Mouse (Mus musculus) gastrocnemius, adult 2 months (tissue): ENCODE measurements at regions not wholly inside any gene's neighbourhood (a gene's known extent, or its start where the extent isn't known, plus 50 kb on each side); places are given as distances from the start of the nearest gene placed in this dataset.

Source experiments
- DNase-seq: peaks from one replicate; pipeline ENCODE4 v3.0.0; 2022
- H3K27ac ChIP-seq: fragments of 200-600 bp; 2 replicates; pipeline ENCODE4 v1.8.1; 2022; ENCODE audit warnings: mild to moderate bottlenecking
- H3K4me3 ChIP-seq: fragments of 200-600 bp; 2 replicates; pipeline ENCODE4 v1.8.1; 2022; ENCODE audit warnings: mild to moderate bottlenecking, moderate library complexity
- CTCF ChIP-seq: fragments of 200-600 bp; IDR thresholded peaks from 2 replicates; pipeline ENCODE4 v1.8.1; 2022; ENCODE audit warnings: antibody characterized with exemption, mild to moderate bottlenecking, moderate library complexity
- intact Hi-C: fragments of 180-260 bp; cut with DNase I; formaldehyde crosslinking; loops from one replicate; pipeline ENCODE4 v1.15.1; 2025

DNA sequence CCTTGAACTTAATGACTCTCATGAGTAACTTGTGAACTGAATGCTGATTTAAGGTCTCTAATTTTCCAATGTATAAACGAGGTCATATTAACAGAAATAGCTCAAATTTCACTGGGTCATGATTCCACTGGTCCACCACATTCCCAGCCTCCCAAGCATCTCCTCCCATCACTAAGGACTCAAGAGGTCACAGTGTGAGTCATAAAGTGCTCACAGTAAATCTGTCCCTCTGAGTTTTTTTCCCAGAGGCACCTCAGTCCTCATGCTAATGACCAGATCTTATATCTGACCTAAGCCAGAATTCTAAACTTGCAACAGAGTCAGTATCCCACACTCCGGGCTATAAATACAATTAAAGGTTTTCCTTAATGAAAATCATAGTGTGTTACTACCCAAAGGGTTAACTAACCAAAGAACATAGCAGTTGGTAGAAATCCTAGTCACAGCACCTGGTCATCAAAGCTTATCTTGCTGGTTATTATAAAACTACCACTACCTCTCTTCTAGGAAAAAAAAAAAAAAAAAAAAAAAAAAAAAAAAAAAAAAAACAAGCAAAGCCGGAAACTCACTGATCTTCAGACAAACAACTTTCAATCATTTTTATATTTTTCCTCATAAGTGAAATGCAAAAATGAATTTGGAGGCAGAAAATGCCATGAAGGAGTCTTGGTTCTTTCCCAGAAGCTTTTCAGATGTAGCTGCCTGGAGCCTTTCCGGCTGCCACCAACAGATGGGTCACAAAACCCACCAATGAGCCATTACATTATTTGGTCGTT, 554.3 kb downstream of the Rps29 start:
- no peak for DNase-seq
- Histone ChIP-seq H3K27ac (no peak overlapping the region), H3K4me3 (no peak overlapping the region)
- TF ChIP-seq CTCF: no peak
- intact Hi-C loops: no loop called here

DNA sequence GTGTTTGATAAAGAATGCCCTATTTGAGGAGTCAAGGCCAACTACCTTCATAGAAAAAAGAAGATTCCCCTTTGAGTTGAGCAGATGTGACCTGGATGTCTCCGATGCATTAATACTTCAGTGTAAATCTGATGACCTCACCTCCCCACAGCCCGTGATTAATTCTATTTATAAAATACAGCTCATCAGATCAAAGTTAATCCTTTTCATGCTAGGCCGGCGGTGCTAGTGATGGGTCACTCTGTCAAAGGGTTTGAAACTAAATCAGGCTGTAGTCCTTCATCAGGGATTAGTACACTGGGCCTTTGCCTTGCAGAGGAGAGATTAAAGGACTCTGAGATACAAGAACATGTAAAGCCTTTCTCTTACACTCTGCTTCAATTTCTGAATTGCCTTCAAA, 556.3 kb downstream of the Rps29 start:
- Histone ChIP-seq H3K27ac (no peak overlapping the region), H3K4me3 (no peak overlapping the region)
- no peak for TF ChIP-seq CTCF
- intact Hi-C loops: no loop called here
- no peak for DNase-seq

DNA sequence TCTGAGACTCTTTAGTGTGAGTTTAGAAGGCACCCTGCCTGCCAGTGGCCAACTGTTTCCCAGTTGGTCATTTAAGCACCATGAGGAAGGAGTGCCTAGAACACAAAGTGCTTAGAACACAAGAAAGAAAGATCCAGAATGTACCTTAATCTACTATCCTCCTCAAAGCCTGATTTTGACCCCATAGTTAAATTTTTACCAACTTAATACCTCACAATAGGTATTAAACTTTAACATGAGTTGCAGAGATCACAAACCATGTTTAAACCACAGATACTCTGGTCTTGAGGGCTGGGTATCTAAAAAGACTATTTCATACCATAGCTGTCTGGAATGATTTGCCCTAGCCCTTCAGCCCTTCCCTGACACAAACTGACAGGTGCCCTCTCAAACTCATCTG, 557.6 kb downstream of the Rps29 start:
- Histone ChIP-seq H3K4me3 (no peak overlapping the region), H3K27ac (no peak overlapping the region)
- DNase-seq: no peak
- TF ChIP-seq CTCF: no peak
- intact Hi-C loops: no loop called here

DNA sequence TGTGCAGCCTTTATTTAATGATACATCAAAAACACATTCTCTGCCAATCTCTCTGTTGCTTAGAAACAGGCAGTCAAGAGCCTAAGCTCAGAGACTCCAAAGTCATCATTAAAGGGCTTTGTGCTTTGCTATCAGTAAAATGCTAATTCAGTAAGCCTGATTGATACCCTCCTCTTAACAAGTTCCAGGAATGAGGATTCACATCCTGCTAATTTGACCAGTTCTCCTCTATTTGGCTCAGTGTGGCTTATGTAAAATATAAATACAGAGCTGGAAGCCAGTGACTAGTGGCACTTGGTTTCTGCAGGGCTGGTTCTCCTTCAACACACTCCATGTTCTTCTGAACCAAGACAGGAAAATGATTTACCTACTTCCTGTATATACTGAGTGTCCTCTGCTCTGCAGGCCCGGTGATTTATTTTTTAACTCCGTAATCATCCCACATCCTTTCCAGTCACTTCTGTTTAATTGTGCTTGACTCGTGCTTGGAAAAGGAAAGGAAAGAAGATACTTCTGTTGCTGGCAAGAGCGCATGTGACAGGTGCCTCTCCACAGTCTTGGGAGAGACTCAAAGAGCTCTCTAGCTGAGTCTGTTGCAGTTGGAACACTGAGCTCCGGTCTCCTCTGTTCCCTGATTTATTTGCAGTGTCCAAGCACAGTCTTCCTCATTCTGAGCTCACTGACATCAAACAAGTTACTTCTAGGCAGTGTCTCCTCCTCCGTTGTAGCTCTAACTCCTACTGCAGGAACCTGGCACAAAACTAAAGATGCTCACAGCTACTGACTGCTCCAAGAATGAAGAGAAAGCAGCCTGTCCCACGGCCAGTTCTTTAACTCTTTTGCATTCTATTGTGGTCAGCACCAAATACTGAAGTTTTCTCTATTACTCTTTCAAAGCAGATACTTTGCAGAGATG, 559.0 kb downstream of the Rps29 start:
- no peak for DNase-seq
- Histone ChIP-seq H3K27ac (no peak overlapping the region), H3K4me3 (no peak overlapping the region)
- no peak for TF ChIP-seq CTCF
- intact Hi-C loops: no loop called here

DNA sequence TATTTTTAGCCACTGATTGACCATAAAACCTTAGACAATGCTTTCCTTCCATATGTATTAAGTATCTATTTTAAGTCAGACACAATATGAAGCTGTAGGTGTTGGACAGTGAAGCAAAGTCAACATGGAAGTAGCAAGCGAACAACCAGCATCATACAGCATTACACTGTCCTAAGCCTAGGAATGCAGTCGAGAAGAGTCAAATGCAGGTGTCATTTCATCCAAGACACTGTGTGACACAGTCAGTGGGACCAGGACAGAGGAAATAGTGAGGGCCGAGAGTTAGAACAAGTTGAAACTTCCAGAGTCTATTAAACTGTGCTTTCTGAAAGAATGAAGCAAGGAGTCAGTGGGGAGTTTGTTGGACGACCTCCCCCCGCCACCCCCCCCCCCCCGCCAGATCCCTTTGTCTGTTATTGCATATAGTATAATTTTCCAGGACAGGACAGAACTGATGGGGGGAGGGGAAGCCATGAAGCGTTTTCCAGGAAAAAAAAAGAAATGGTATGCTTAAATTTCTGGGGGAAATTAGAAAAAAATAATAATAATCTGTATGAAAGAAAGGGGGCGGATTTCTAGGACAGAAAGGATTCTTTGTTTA, 559.9 kb downstream of the Rps29 start:
- no peak for TF ChIP-seq CTCF
- no peak for DNase-seq
- H3K27ac ChIP-seq: no peak overlapping the region
- no peak overlapping the region for H3K4me3 ChIP-seq
- intact Hi-C loops: no loop called here

DNA sequence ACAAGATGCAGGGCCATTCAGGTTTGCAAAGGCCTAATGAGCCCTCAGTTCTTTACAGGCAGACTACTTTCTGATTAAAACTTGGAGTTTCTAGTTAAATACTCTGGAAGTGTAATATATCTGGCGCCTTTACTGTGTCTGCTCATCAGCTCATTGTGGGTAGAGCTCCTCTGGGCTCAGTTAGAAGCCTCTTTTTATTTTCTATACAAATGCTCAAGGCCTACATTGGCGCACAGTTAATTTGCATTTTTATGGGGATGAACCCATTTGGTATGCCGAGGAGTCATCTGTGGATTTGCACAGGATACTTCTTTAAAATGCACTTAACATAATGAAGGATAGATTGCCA, 573.5 kb downstream of the Rps29 start:
- intact Hi-C loops: no loop called here
- Histone ChIP-seq H3K27ac (no peak overlapping the region), H3K4me3 (no peak overlapping the region)
- no peak for TF ChIP-seq CTCF
- DNase-seq: no peak

DNA sequence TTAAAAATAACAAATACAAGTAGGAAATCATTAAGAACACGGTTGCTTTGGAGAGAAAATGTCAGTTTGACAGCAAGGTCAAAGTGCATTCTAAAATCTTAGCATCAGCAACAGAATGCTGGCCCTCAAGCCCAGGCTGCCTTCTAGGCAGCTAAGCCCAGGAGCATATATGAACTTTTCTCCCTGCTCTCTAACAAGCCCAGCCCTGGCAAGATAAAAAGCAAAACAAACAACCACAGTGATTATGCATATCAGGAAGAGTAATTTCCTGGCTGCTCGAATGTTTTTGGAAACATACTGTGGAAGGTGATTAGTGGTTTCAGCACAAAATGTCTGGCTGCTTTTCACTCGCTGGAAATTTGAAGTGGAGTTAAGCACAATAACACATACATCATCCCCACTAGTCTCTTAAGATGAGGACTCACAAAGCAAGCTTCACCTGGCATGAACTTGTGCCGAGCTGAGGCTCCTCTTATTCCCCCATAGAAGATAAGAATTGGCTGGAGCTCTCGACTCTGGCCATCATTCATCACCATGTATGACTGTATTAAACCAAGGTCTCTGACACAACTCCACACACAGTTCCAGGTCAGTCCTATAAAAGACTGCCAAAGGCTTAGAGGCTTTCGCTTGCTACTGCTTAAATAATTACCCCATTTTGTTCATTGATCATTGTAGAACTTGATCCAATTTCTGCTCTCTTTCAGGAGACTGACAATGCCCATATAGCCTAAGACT, 574.0 kb downstream of the Rps29 start:
- no peak for DNase-seq
- Histone ChIP-seq H3K4me3 (no peak overlapping the region), H3K27ac (no peak overlapping the region)
- intact Hi-C loops: no loop called here
- no peak for TF ChIP-seq CTCF

DNA sequence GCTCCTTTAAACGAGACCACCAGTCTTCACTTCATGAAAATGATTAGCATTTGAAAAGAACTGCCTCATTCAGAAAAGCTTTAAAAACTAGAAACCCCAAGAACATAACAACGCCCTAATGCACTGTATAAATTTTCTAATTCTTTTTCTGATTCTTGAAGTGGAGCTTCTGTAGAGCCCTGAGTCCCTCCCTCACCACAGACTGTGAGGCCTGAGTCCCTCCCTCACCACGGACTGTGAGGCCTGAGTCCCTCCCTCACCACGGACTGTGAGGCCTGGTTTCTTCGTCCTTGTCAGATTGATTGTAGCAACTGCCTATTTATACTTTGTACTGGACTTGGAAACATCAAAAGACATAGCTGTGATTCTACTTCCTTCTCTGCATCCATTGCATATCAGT, 579.1 kb downstream of the Rps29 start:
- no peak overlapping the region for H3K4me3 ChIP-seq
- TF ChIP-seq CTCF: no peak
- no peak for DNase-seq
- intact Hi-C loops: no loop called here
- H3K27ac ChIP-seq: no peak overlapping the region

DNA sequence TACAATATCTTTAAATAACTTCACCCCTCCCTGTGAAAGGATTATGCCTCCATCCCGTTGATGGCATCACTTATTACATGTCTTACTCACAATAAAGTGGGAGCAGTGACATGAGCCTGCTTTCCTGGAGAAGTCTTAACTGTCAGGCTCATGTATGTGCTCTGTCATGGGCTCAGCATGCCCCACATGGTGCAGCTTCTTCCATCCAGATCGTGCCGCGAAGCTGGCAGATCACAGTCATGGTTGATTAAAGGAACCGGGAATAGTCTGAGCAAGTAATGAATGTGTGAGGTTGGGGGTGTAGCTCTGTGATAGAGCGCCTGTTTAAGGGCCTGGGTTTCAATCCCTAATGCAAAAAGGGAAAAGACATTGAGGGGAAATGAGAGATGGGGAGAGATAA, 581.5 kb downstream of the Rps29 start:
- Histone ChIP-seq H3K27ac (no peak overlapping the region), H3K4me3 (no peak overlapping the region)
- no peak for DNase-seq
- no peak for TF ChIP-seq CTCF
- intact Hi-C loops: no loop called here

DNA sequence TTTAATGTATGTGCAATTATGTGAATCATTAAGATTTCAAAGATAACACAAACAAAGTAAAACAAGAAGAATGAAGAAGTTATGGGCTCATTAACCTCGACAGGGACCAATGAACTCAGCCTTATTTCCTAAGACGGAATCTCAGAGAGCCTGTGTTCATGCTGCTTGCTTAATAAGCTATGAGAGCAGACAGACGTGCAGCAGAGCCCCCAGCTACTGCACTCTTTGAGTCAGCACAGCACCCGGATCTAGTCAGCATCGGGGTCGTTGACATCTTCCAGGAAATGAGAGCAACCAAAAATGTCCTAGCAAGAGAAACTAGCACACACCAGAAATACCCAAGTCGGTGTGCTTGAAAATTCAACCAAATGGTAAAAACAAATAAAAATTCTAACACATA, 582.1 kb downstream of the Rps29 start:
- no peak for TF ChIP-seq CTCF
- no peak for DNase-seq
- H3K27ac ChIP-seq: no peak overlapping the region
- intact Hi-C loops: no loop called here
- no peak overlapping the region for H3K4me3 ChIP-seq

DNA sequence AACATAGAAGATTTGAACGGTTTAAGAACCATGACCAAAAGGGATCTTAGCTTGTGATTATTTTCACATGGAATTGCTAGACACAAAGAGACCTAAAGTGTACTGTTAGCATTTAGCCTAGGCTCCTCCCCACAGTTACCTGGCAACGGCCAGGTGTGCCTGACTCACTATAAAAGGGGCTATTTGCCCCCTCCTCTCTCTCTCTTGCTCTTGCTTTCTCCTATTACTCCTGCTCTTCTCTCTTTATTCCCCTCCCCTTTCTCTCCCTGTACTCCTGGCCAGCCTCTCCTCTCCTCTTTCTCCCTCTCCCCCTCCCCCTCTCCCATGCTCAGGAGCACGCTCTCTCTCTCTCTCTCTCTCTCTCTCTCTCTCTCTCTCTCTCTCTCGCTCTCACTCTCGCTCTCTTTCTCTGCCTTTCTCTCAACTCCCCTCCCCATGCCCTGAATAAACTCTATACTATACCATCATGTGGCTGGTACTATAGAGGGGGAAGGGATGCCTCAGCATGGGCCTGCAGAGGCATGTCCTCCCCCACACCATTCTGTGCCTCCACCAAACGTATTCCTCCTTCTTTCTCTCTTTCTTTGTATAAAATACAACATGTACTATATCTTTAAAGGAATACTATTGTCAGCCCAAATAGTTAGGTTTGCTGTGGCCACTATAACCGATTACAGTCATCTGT, 603.9 kb downstream of the Rps29 start:
- no peak for TF ChIP-seq CTCF
- intact Hi-C loops: no loop called here

DNA sequence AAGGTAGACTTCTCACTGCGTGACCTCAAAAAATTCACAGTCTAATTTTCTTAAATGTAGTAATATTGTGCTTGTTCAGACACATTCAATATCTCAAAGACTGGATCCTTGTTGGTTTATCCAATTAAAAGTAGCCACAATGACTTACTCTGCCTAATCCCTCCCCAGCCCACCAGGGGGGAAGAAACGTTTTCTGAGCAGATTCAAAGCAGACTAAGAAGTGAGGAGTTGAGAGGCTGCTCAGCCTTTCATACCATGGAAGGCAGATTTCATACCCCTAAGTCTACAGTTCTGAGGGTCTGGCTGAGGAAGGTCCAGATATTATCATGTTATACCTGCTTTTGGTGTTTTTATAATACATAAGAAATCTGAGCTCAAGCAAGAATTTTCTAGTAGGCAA, 604.7 kb downstream of the Rps29 start:
- H3K27ac ChIP-seq: no peak overlapping the region
- no peak for DNase-seq
- TF ChIP-seq CTCF: no peak
- no peak overlapping the region for H3K4me3 ChIP-seq
- intact Hi-C loops: no loop called here

More for the DNA sequence above, 603.9 kb downstream of the Rps29 start:
- Histone ChIP-seq H3K27ac (no peak overlapping the region), H3K4me3 (no peak overlapping the region)
- DNase-seq: no peak
